Mouse (Mus musculus): Measurements from ENCODE around the gene Trim17.

The Trim17 gene

DNA sequence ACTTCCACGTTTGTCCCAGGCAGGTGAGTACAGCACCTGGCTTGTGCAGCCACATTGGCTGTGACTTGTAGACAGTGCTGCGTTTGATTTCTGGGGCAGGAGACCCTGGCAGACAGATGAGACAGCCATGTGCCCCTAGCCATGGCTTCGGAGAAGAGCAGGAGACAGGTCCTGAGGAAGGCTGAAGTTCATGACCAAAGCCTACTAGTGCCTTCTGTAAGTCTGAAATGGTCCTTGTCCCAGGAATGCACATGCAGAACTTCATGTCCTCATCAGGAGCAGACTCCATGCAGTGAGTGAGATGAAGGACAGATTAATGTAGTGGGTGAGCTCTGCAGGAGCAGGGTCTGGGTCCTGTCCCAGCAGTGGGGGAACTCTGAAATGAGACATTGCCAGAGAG lies 37.4 kb downstream of the Trim17 start:
- no peak for DNase-seq (ENCODE audit: low spot score in 2 of 2)

- no peak for DNase-seq (ENCODE audit: low spot score in 2 of 2)
These were observed 38.7 kb downstream of the Trim17 start for GRCm38 (mm10) chr11:58993091-58993670.

- DNase-seq (ENCODE audit: low spot score in 2 of 2), result peak in 1 of 2 experiments; percentile 54
These were observed 39.9 kb downstream of the Trim17 start for GRCm38 (mm10) chr11:58994337-58994826.

DNA sequence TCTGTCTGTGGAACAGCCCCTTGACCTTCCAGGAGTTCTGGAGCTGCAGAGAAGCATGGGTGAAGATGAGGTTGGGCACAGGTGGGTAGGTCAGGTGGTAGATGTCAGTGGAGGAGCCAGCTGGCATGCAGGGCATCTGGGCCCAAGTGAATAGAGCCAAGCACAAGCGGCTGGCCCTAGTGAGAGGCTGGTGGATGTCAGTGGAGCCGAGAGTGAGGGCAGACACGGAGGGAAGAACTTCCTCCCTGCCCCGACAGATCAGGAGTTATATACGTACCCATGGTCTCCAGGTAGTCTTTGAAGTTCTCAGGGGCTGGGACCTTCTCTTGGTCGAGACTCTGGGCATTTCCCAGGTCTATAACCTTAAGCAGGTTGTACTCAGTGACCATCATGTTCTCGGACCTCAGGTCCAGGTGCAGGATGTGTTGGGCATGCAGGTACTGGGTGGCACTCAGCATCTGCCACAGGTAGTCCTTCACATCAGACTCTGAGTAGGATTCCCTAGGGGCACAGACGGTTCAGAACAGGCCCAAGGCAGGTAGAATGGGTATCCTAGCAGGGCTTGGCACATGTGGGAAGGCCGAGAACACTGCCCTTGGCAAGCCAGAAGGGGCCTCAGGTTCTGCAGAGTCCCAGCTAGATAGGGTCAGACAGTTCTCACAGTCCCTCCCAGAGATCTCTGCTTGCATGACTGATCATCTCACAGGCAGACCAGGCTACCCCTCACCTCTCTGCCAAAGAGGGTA lies 40.7 kb downstream of the Trim17 start:
- DNase-seq (ENCODE audit: low spot score in 2 of 2), result no peak

- DNase-seq (ENCODE audit: low spot score in 2 of 2), result peak in 1 of 2 experiments; percentile 26
These were observed 41.4 kb downstream of the Trim17 start for GRCm38 (mm10) chr11:58995807-58996370.

GRCm38 (mm10) chr11:58997541-58997940 lies 43.1 kb downstream of the Trim17 start:
- no peak for DNase-seq (ENCODE audit: low spot score in 2 of 2)

- no peak for DNase-seq (ENCODE audit: low spot score in 2 of 2)
These were observed 44.7 kb downstream of the Trim17 start for GRCm38 (mm10) chr11:58999158-58999557.

DNA sequence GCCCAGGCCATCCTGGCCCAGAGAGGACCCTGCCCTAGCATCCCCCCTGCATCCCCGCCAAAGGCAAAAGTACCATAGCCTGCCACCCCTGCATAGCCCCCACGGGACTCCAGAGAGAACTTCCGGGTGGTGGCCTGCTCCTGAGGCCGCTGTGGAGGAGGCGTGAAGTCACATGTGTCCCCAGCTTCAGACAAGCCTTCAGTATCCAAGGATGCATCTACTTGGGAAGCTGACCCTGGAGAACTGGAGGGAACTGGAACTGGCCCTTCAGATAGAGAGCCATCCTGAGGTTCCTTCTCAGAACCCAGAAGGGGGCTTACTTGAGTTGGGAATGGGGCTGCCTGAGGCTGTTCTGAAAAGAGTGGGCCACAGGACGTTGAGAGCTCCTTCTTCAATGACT lies 45.3 kb downstream of the Trim17 start:
- no peak for DNase-seq (ENCODE audit: low spot score in 2 of 2)

GRCm38 (mm10) chr11:59000635-59001034 lies 46.1 kb downstream of the Trim17 start:
- DNase-seq (ENCODE audit: low spot score in 2 of 2), result no peak

DNA sequence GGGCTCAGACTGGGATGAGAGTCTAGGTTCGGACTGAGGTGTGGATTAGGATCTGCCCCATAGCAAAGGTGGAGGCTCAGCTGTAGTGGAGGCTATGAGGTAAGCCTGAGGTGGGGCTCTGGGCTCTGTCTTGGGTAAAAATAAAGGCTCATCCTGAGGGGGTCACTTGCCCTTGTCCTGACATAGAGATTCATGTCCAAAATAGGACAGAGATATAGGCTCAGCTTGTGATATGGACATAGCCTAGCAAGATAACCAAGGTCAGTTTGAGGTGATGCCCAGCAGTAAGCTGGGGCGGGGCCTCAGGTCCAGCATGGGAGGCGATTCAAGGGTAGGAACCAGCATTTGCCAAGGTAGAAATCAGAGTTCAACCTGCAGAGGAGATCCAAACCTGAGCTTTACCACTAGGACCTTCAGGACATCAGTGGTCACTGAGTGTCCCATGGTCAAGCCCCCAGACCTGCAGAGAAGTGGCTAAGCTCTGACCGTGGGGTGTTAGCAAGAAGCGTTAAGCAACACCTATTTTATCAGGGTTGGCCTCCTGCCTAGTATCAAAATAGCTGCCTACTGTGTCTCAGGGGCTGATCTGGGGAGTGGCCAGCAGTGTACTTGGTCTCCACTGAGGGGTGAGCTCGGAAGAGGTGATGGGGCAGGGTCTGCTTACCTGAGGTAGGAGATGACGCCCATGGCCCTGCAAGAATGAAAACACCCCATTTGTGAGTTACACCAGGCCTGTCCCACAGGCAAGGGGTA lies 48.0 kb downstream of the Trim17 start:
- no peak for DNase-seq (ENCODE audit: low spot score in 2 of 2)

DNA sequence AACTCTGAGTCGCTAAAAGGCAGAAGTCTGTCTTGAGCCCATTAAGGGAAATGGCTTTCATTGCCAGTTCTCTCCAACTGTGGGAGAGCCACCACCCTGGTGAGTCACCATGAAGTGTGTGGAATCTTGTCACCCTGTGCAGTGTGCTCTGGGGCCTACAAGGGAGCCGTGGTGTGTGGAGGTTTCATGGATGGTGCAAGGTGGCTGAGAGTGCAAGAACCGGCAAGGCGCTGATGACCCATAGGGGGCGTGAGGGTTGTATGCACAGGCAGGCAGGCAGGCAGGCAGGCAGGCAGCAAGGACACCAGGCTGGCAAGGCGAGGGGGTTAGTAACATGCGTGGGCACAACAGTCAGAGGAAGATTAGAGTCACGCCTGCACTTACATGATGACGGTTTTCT lies 60.6 kb downstream of the Trim17 start:
- DNase-seq (ENCODE audit: low spot score in 2 of 2), result no peak

All from natural killer cell, adult 2 months (primary cell).